Mouse (Mus musculus) cerebellum, postnatal 36 days (tissue): ENCODE measurements around the gene Slc6a17.

Experiments
- DNase-seq, 2 experiments: peaks; one replicate each; pipeline ENCODE4 v3.0.0; 2021 to 2022; ENCODE audit warnings: mixed read lengths in 2 of 2

Gene Slc6a17

GRCm38 (mm10) chr3:107517631-107518108 lies at the start of gene Slc6a17:
Gene Slc6a17, minus strand, starts transcription at chr3:107518018.
- peak; percentile 87 to 90 for DNase-seq

GRCm38 (mm10) chr3:107565331-107565730 lies 47.5 kb upstream of the Slc6a17 start:
- no peak for DNase-seq

- no peak for DNase-seq
Measured at GRCm38 (mm10) chr3:107563880-107564279, 46.1 kb upstream of the Slc6a17 start.

GRCm38 (mm10) chr3:107562591-107562990 lies 44.8 kb upstream of the Slc6a17 start:
- peak in 1 of 2 experiments; percentile 24 for DNase-seq

- DNase-seq, result no peak
Measured at GRCm38 (mm10) chr3:107562104-107562503, 44.3 kb upstream of the Slc6a17 start.

- DNase-seq, result peak; percentile 77
Measured at GRCm38 (mm10) chr3:107559183-107559582, 41.4 kb upstream of the Slc6a17 start.

GRCm38 (mm10) chr3:107558740-107559139 lies 40.9 kb upstream of the Slc6a17 start:
- DNase-seq, result no peak

GRCm38 (mm10) chr3:107554842-107555241 lies 37.0 kb upstream of the Slc6a17 start, which contains the start of gene Ubl4b:
Gene Ubl4b, minus strand, starts transcription at chr3:107555073.
- DNase-seq, result no peak

GRCm38 (mm10) chr3:107550409-107551049 lies 32.7 kb upstream of the Slc6a17 start:
- DNase-seq, result peak; percentile 84

GRCm38 (mm10) chr3:107546956-107547355 lies 29.1 kb upstream of the Slc6a17 start:
- DNase-seq, result peak; percentile 76 to 77

- no peak for DNase-seq
Measured at GRCm38 (mm10) chr3:107545716-107546412, 28.0 kb upstream of the Slc6a17 start.

- no peak for DNase-seq
Measured at GRCm38 (mm10) chr3:107545278-107545677, 27.5 kb upstream of the Slc6a17 start.

GRCm38 (mm10) chr3:107543158-107544080 lies 25.6 kb upstream of the Slc6a17 start:
- no peak for DNase-seq

- DNase-seq, result no peak
Measured at GRCm38 (mm10) chr3:107542584-107542983, 24.8 kb upstream of the Slc6a17 start.

GRCm38 (mm10) chr3:107537504-107537889 lies 19.7 kb upstream of the Slc6a17 start:
- no peak for DNase-seq

GRCm38 (mm10) chr3:107536810-107537503 lies 19.1 kb upstream of the Slc6a17 start:
- peak; percentile 72 to 73 for DNase-seq

GRCm38 (mm10) chr3:107534951-107535350 lies 17.1 kb upstream of the Slc6a17 start:
- no peak for DNase-seq

GRCm38 (mm10) chr3:107533532-107533931 lies 15.7 kb upstream of the Slc6a17 start:
- peak; percentile 48 to 52 for DNase-seq

- no peak for DNase-seq
Measured at GRCm38 (mm10) chr3:107530581-107530980, 12.8 kb upstream of the Slc6a17 start.

GRCm38 (mm10) chr3:107529182-107529581 lies 11.4 kb upstream of the Slc6a17 start:
- no peak for DNase-seq

- peak; percentile 71 to 74 for DNase-seq
Measured at GRCm38 (mm10) chr3:107528401-107529118, 10.7 kb upstream of the Slc6a17 start.

- no peak for DNase-seq
Measured at GRCm38 (mm10) chr3:107524547-107524946, 6.7 kb upstream of the Slc6a17 start.
